In the genomic region with DNA sequence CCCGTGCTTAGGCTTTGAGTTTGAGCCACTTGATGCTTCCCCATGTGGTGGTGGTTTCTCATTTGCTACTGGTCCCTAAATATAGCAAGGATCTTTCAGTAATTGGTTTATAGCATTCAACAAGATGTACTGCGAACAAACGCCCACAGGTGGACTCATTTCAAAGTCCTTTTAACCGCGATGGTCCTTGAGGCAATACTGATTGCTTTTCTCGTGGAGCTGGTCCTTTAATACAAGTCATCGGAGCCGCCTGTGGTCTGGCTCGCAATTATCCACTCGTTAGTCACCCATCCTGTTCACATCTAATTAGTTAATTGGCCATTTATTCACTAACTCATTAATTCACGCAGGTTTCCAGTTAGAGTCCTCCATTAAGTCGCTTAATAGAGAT, we compare ENCODE assay signal across 11 mouse cellular contexts. TPM values are rescaled to one million over a fixed set of nuclear protein-coding genes. Genes with fewer than 3 reads are reported as not detected.
DNase-seq lines count a peak whose midpoint lies in the region; ATAC-seq and TF ChIP-seq lines count a peak whose summit lies in the region.
"Had no signal": no experiment of that assay in that cellular context is flagged by ENCODE, and none has a peak within 500 bp of the region (broad histone marks: within the 10 kb centered on the region; RNA-seq: fewer than 3 reads in every experiment).

No protein-coding gene starts in this region.

- no peak for TF ChIP-seq CTCF in kidney, postnatal 0 days (IDR thresholded peaks at IDR 0.05; ENCODE audit: low read depth)

- no peaks in the 10 kb centered on the region for H3K9me3 ChIP-seq in kidney, postnatal 0 days (replicated peaks; ENCODE audit: low read length)
- no peaks in the 10 kb centered on the region for H3K9me3 ChIP-seq in embryonic facial prominence, embryonic 12.5 days
- no peaks in the 10 kb centered on the region for H3K9me3 ChIP-seq in hindbrain, embryonic 12.5 days (replicated peaks)
- H3K9me3 ChIP-seq in midbrain, embryonic 14.5 days (ENCODE audit: control insufficient read depth, low read length) = no peaks in the 10 kb centered on the region
- H3K9me3 ChIP-seq in intestine, embryonic 15.5 days = no peaks in the 10 kb centered on the region

- peak overlapping the region; percentile 49; the same call in 1 of the 2 replicates for H3K4me3 ChIP-seq in kidney, postnatal 0 days (replicated peaks; ENCODE audit: low read depth, low read length)
- H3K4me3 ChIP-seq in embryonic facial prominence, embryonic 12.5 days = 0 out of 2 replicates have a peak overlapping the region, but pooled peaks have one; percentile 58
- H3K4me3 ChIP-seq in hindbrain, embryonic 12.5 days = peak overlapping the region; percentile 57; the same call in 1 of the 2 replicates
- peak overlapping the region; percentile 64 for H3K4me3 ChIP-seq in midbrain, embryonic 14.5 days (replicated peaks; ENCODE audit: low read depth, low read length)
- no peak overlapping the region for H3K4me3 ChIP-seq in intestine, embryonic 15.5 days (replicated peaks)
- H3K4me3 ChIP-seq: heart, adult 2 months had no signal

- 30% methylated on average over 12 of the region's 12 CpGs for WGBS in kidney, postnatal 0 days
- 49% methylated on average over 12 of the region's 12 CpGs for WGBS in embryonic facial prominence, embryonic 12.5 days
- 55% methylated on average over 12 of the region's 12 CpGs for WGBS in hindbrain, embryonic 12.5 days
- WGBS in midbrain, embryonic 14.5 days = 52% methylated on average over 12 of the region's 12 CpGs
- WGBS in intestine, embryonic 15.5 days = 59% methylated on average over 12 of the region's 12 CpGs

- no peak overlapping the region for H3K27ac ChIP-seq in kidney, postnatal 0 days
- no peak overlapping the region for H3K27ac ChIP-seq in embryonic facial prominence, embryonic 12.5 days
- peak overlapping the region; percentile 37; the same call in 1 of the 2 replicates for H3K27ac ChIP-seq in hindbrain, embryonic 12.5 days
- peak overlapping the region; percentile 84 for H3K27ac ChIP-seq in midbrain, embryonic 14.5 days (replicated peaks; ENCODE audit: low read depth, low read length)
- H3K27ac ChIP-seq in intestine, embryonic 15.5 days = no peak overlapping the region
- H3K27ac ChIP-seq: heart, adult 2 months had no signal

- no peak for DNase-seq in kidney, postnatal 0 days (ENCODE audit: low spot score)
- no peak for DNase-seq in kidney, adult 11 months
- peak; percentile 57 for DNase-seq in midbrain, embryonic 14.5 days
- no peak for DNase-seq in thymus, postnatal 25 days
- DNase-seq in frontal cortex, postnatal 25 days (ENCODE audit: low spot score in 2 of 2) = no peak
- DNase-seq: adrenal gland, adult 2 months; heart, adult 2 months had no signal

- no peak for ATAC-seq in kidney, postnatal 0 days (replicated peaks; ENCODE audit: low FRiP score, low read depth)
- ATAC-seq in embryonic facial prominence, embryonic 12.5 days (ENCODE audit: insufficient number of reproducible peaks, insufficient read depth, low FRiP score, low TSS enrichment) = no peak
- peak; percentile 18; the same call in 1 of the 2 replicates for ATAC-seq in hindbrain, embryonic 12.5 days (ENCODE audit: low FRiP score)
- ATAC-seq in midbrain, embryonic 14.5 days (ENCODE audit: low FRiP score, low TSS enrichment) = peak; percentile 37; the same call in 1 of the 2 replicates
- ATAC-seq in intestine, embryonic 15.5 days = no peak

- 0 out of 2 replicates have a peak, but pooled peaks cover 6% of the 10 kb centered on the region for H3K4me1 ChIP-seq in kidney, postnatal 0 days (replicated peaks; ENCODE audit: insufficient read depth, low read length)
- peaks cover 5% of the 10 kb centered on the region; the same call in 1 of the 2 replicates for H3K4me1 ChIP-seq in embryonic facial prominence, embryonic 12.5 days
- peaks cover 10% of the 10 kb centered on the region; the same call in 1 of the 2 replicates for H3K4me1 ChIP-seq in hindbrain, embryonic 12.5 days
- peaks cover 7% of the 10 kb centered on the region; the same call in 1 of the 2 replicates for H3K4me1 ChIP-seq in midbrain, embryonic 14.5 days (ENCODE audit: control insufficient read depth, insufficient read depth, low read length)
- no peaks in the 10 kb centered on the region for H3K4me1 ChIP-seq in intestine, embryonic 15.5 days (replicated peaks)

- H3K36me3 ChIP-seq in kidney, postnatal 0 days (ENCODE audit: insufficient read depth, low read length) = no peaks in the 10 kb centered on the region
- H3K36me3 ChIP-seq in embryonic facial prominence, embryonic 12.5 days = no peaks in the 10 kb centered on the region
- no peaks in the 10 kb centered on the region for H3K36me3 ChIP-seq in hindbrain, embryonic 12.5 days
- no peaks in the 10 kb centered on the region for H3K36me3 ChIP-seq in midbrain, embryonic 14.5 days (ENCODE audit: control insufficient read depth, insufficient read depth, low read length)
- H3K36me3 ChIP-seq in intestine, embryonic 15.5 days = no peaks in the 10 kb centered on the region

- H3K4me2 ChIP-seq in kidney, postnatal 0 days (ENCODE audit: low read length) = no peak overlapping the region
- peak overlapping the region; percentile 90 for H3K4me2 ChIP-seq in embryonic facial prominence, embryonic 12.5 days (replicated peaks)
- H3K4me2 ChIP-seq in hindbrain, embryonic 12.5 days (replicated peaks) = peak overlapping the region; percentile 82
- H3K4me2 ChIP-seq in midbrain, embryonic 14.5 days (ENCODE audit: low read length) = peak overlapping the region; percentile 74
- H3K4me2 ChIP-seq in intestine, embryonic 15.5 days (replicated peaks) = no peak overlapping the region; the same call in 1 of the 2 replicates

- no peak overlapping the region for H3K9ac ChIP-seq in kidney, postnatal 0 days (ENCODE audit: low read depth, low read length)
- H3K9ac ChIP-seq in embryonic facial prominence, embryonic 12.5 days = 0 out of 2 replicates have a peak overlapping the region, but pooled peaks have one; percentile 63
- H3K9ac ChIP-seq in hindbrain, embryonic 12.5 days = peak overlapping the region; percentile 76
- peak overlapping the region; percentile 93 for H3K9ac ChIP-seq in midbrain, embryonic 14.5 days (replicated peaks; ENCODE audit: low read length)
- H3K9ac ChIP-seq in intestine, embryonic 15.5 days = no peak overlapping the region

- peaks cover 4% of the 10 kb centered on the region; the same call in 1 of the 2 replicates for H3K27me3 ChIP-seq in kidney, postnatal 0 days (ENCODE audit: insufficient read depth, low read length)
- H3K27me3 ChIP-seq in embryonic facial prominence, embryonic 12.5 days = peaks cover 29% of the 10 kb centered on the region
- peaks cover 20% of the 10 kb centered on the region for H3K27me3 ChIP-seq in hindbrain, embryonic 12.5 days
- H3K27me3 ChIP-seq in midbrain, embryonic 14.5 days (ENCODE audit: control insufficient read depth, insufficient read depth, low read length) = no peaks in the 10 kb centered on the region
- H3K27me3 ChIP-seq in intestine, embryonic 15.5 days (replicated peaks) = peaks cover 18% of the 10 kb centered on the region

RNA-seq across cellular contexts. Expression of a gene that starts 0.6 kb away (rescaled TPM):
- 0.36 and 0.67 TPM in 2 replicates for polyA plus RNA-seq in kidney, postnatal 0 days (2015; fragmentation: Nextera tagmentation; extraction: Ambion mirVana)
- 7.7 and 9.6 TPM in 2 replicates for polyA plus RNA-seq in embryonic facial prominence, embryonic 12.5 days (2016; fragmentation: Nextera tagmentation; extraction: Ambion mirVana)
- polyA plus RNA-seq in hindbrain, embryonic 12.5 days (2016; fragmentation: Nextera tagmentation; extraction: Ambion mirVana) = 17.0 and 19.5 TPM in 2 replicates
- 67.7 and 88.4 TPM in 2 replicates for polyA plus RNA-seq in midbrain, embryonic 14.5 days (2014; fragmentation: Nextera tagmentation; extraction: Ambion mirVana)
- 1.1 and 1.3 TPM in 2 replicates for polyA plus RNA-seq in intestine, embryonic 15.5 days (2015; fragmentation: Nextera tagmentation; extraction: Ambion mirVana)
- polyA plus RNA-seq: small intestine, adult 2 months had no signal

RNA-seq across cellular contexts. Expression of a gene that starts 32.6 kb away (rescaled TPM):
- polyA plus RNA-seq in kidney, postnatal 0 days (2015; fragmentation: Nextera tagmentation; extraction: Ambion mirVana) = 12.4 and 12.6 TPM in 2 replicates
- polyA plus RNA-seq in embryonic facial prominence, embryonic 12.5 days (2016; fragmentation: Nextera tagmentation; extraction: Ambion mirVana) = 23.6 and 25.2 TPM in 2 replicates
- polyA plus RNA-seq in hindbrain, embryonic 12.5 days (2016; fragmentation: Nextera tagmentation; extraction: Ambion mirVana) = 29.4 and 31.5 TPM in 2 replicates
- 34.8 and 38.4 TPM in 2 replicates for polyA plus RNA-seq in midbrain, embryonic 14.5 days (2014; fragmentation: Nextera tagmentation; extraction: Ambion mirVana)
- 15.5 and 16.8 TPM in 2 replicates for polyA plus RNA-seq in intestine, embryonic 15.5 days (2015; fragmentation: Nextera tagmentation; extraction: Ambion mirVana)

RNA-seq across cellular contexts. Expression of a gene that starts 59.4 kb away (rescaled TPM):
- polyA plus RNA-seq in kidney, postnatal 0 days (2015; fragmentation: Nextera tagmentation; extraction: Ambion mirVana) = 8.1 and 8.5 TPM in 2 replicates
- 11.9 and 16.6 TPM in 2 replicates for polyA plus RNA-seq in embryonic facial prominence, embryonic 12.5 days (2016; fragmentation: Nextera tagmentation; extraction: Ambion mirVana)
- polyA plus RNA-seq in hindbrain, embryonic 12.5 days (2016; fragmentation: Nextera tagmentation; extraction: Ambion mirVana) = 15.2 and 15.8 TPM in 2 replicates
- 14.5 and 16.3 TPM in 2 replicates for polyA plus RNA-seq in midbrain, embryonic 14.5 days (2014; fragmentation: Nextera tagmentation; extraction: Ambion mirVana)
- 10.2 and 11.2 TPM in 2 replicates for polyA plus RNA-seq in intestine, embryonic 15.5 days (2015; fragmentation: Nextera tagmentation; extraction: Ambion mirVana)
- polyA plus RNA-seq: adrenal gland, adult 2 months; heart, adult 2 months; small intestine, adult 2 months had no signal

Comparison
In these comparisons a context has a peak if more than half of its experiments do, and no peak if none do; other contexts are left out.
1. ATAC-seq: peak in hindbrain, embryonic 12.5 days (single experiment) and midbrain, embryonic 14.5 days (single experiment); none in kidney, postnatal 0 days (single experiment), embryonic facial prominence, embryonic 12.5 days (single experiment) and intestine, embryonic 15.5 days (single experiment).
2. H3K27ac ChIP-seq: peak in hindbrain, embryonic 12.5 days (single experiment) and midbrain, embryonic 14.5 days (single experiment); none in kidney, postnatal 0 days (single experiment), embryonic facial prominence, embryonic 12.5 days (single experiment) and intestine, embryonic 15.5 days (single experiment).
3. H3K4me2 ChIP-seq: peak in embryonic facial prominence, embryonic 12.5 days (single experiment), hindbrain, embryonic 12.5 days (single experiment) and midbrain, embryonic 14.5 days (single experiment); none in kidney, postnatal 0 days (single experiment) and intestine, embryonic 15.5 days (single experiment).
4. H3K9ac ChIP-seq: peak in embryonic facial prominence, embryonic 12.5 days (single experiment), hindbrain, embryonic 12.5 days (single experiment) and midbrain, embryonic 14.5 days (single experiment); none in kidney, postnatal 0 days (single experiment) and intestine, embryonic 15.5 days (single experiment).